Mouse (Mus musculus): ENCODE results near the gene Siah1a.

Siah1a gene

DNA sequence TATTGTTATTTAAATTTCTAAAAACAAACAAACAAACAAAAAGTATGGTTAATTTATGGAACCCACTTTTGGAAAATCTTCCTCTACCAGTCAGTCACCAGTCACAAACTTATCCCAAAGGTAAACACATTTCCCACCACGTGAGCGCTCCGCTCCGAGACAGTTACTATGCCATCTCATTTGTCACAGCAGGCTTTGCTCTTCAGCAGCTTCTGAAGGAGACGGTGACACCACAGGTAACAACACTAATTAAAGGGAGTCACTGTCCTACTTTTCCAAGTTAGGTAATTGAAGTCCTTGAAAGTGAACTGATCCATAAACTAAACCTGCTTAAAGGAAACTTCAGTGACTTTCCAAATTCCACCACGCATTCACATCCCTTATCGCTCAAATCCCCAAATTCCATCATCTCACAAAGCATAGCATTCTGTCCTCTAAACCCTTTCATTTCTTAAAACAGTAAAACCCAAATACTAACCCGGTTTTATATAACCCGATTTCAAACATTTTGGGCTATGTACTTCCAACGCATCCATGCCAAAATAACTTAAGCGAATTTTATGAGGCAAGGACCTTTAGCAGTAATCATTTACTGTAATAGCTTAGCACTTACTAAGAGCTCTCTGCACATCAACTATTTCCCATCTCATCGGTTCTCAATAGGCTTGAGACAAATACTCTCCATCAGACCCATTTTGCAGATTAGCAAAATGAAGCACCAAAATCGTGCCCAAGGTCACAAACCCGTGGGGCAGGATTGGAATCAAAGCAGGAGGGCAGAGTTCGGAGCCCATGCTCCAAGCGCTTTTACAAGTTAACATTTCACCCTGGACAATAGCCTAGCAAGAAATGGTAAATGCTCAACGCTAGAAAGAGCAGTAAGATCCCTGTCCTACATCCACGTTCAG lies 1.2 kb downstream of the Siah1a start:
- peak; percentile 47 for DNase-seq

DNA sequence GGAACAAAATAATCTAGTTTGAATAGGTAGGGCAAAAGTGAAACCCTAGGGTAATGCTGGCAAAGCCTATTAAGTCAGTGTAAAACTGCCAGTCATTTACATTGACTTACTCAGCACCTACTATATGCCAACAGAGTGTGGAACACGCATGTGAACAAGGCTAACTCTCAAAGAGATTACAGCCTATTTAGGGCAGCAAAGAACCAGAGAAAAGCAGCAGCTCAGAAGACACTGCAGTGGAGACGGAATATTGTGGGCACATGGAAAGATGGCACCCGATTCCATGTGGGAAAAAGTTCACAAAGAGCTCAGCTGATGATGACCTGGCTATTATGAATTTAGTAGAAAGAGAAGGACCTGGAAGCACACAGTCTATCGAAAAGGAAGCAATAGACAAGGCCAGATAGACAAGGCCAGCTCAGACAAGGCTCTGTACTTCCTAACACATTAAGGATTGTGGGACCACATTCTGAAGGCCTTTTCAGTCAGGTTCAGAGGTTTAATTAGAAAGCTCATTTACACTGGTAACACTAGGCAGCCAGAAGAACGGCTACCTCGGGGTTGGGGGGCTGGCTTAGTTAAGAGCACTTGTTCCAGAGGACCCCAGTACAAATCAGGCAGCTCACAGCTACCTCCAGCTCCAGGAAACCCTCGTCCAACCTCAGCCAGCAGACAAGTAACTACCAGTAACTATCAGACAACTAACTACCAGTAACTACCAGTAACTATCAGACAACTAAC lies 3.0 kb downstream of the Siah1a start:
- no peak for DNase-seq

DNA sequence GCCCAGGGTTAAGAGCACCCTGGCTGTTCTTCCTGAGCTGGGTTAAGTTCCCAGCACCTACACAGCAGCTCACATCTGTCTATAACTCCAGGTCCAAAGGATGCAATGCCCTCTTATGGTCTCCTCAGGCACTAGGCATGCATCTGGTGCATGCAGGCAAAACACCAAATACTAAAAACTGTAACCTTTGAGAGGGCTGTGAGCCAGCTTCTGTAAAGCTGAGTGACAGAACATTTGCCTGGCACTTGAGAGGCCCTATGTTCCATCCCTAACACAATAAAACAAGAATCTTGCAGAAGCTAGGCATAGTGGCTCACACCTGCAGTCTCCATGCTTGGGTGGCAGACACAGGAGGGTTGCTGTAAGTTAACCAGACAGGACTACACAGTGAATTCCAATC lies 4.1 kb downstream of the Siah1a start:
- DNase-seq = no peak

DNA sequence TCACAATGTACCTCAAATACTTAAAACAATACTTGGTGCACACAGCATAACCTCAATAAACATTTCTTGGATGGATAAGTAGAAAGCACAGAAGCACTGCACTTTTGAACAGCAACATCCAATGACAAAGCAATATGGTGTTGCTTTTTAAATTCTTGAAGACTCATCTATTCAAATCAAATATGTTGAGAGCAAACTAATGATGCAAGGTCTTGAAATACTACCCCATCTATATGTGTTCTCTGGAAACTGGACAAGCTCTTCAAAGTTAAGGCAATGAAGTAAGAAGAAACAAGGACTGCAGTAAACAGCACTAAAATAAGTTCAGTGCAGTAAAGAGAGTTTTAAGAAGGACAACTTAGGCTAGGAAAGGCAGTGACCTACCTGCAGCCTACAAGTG lies 4.8 kb downstream of the Siah1a start:
- DNase-seq = no peak

DNA sequence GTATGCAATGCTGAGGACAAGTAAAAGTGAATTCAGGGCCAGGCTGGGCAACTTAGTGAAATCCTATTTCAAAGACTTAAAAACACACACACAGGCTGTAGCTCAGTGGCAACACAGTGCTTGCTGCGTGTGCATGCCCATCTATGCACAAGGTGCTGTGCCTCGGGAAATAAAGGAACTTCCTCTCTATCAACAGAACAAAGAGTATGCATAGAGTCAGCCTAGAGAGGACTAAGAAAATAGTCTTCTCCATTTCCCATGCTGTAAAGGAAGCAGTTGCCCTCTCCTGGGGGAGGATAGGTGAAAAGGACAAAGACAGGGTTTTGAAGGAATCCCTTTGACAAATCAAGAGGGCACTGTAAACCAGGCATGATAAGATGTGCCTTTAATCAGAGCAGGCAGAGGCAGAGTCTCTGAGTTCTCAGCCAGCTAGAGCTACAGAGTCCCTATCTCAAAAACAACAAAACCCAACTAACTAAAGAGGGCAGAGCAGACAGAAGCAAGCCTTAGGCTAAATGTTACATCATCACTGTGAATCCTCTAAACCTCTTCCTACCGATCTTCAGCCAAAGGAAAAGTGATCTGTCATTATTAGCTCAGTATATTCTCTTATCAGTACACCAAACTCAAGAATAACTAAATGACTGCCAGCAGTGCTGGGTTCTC lies 10.2 kb downstream of the Siah1a start:
- no peak for DNase-seq

DNA sequence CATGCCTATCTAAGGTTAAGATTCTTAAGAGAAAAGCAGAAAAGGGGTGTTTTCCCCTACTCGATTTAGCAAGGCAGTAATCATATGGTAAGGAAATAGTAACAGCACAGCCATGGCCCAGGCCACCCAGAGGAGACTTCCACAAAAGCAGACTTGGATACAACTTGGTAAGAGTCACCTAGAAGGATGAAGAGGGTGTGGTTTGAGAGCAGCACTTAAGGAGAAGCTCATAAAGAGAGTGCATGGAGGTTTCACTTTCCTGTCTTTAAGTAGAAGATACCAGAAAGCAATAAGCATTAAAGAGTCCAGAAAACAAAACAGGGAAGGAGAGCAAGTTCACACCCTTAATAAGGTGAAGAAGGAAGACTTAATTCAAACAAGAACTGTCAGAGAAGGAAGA lies 10.8 kb downstream of the Siah1a start:
- DNase-seq = no peak

DNA sequence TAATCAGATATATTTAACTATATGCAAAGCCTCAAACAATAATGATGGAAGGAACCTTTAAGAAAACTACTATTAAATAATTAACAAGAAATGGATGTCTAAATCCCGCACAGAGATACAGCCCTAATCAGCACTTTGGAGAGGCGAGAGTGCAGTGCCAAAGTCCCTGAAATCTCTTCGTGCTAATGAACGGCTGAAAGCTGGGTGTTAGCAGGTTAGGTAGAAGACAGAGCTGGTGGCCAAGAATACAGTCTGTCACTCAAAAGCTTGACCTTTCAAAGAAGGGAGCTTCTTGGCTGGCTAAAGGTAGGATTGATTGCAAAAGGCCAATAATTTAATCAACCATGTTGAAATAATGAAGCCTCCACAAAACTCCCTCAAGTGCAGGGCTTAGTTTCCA lies 11.6 kb downstream of the Siah1a start:
- no peak for DNase-seq

DNA sequence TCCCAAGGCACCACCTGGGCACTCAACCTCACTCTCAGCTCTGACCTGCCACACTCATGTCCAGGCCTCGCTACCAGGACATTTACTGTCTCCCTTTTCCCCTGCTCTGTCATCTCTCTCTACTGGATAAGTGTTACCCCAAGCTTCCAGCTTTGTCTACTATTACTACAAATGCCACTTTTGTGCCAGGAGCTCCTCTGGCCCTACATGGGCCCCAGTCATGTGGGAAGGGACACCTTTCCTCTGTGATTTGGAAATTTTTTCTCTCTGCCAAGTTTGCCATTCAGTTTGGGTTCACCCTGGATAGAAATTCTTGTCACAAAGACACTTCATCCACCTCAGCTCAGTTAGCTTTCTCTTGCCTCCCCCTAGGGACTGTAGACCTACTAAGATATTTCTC lies 14.9 kb downstream of the Siah1a start:
- DNase-seq = no peak

DNA sequence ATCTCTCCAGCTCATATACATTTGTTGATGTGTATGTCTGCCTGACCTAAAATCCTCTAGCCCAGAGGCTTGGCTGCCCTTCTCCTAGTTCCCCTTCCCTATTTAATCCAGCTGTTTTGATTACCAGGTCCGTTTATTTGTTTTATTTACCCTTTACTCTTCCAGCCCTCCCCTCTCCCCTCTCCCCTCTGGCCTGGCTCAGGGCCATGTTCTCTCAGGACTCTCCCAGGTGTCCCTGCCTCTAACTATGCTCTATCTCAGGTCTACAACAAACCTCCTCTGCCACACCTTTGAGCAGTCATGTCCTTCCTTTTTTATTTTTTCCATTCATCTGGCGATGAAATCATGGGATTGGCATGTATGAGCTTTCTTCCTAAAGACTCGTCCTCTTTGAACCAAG lies 15.4 kb downstream of the Siah1a start:
- no peak for DNase-seq

DNA sequence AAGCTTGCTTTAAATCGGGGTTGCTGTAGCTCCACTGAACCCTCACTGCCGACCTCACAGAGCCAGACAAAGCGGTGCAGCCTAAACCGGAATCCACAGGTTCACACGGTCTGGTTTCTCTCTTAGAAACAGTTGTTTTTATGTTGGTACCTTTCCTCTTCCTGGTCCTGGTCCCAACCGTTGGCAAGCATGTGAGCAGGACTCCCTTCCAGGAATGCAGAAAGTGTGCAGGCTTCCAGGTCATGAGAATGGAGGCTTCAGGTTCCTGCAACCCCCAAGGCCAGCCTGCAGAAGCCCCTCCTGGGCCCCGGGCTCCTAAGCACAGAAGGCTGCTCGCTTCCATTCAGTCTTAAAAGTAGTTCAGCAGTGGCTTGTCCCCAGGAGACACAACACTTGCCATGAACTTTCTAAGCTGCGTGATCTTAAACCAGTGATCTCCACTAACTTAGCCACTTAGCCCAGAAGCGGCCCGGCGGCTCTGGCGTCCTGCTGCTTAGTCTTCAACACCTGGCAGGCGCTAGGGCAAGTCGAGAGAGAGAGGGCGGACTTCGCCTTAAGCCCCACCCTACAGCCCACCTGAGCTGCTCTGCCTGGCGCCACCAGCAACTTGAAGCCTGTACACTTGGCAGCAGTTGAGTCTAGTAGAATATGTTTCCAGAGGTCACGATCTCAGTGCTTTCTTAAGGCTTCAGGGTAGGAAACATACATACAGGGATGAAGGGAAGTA lies 17.3 kb downstream of the Siah1a start:
- DNase-seq = no peak

DNA sequence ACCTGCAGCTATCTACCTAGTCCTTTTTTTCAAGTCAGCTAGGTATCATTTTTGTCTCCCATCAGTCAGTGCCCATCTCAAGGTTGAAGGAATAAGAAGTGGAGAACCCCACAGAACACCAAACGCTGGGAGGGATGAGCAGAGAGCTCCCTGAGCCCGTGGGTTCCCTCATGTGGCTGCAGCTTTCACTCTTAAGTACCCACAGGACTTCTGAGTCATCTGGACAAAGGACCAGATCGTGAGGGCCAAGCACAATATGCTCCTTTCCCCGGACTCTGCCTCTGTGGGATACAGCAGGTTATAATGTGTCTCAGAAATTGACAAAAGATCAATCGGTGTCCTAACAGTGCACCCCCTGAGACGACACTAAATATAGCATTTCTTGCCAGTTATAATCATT lies 18.8 kb downstream of the Siah1a start:
- no peak for DNase-seq

DNA sequence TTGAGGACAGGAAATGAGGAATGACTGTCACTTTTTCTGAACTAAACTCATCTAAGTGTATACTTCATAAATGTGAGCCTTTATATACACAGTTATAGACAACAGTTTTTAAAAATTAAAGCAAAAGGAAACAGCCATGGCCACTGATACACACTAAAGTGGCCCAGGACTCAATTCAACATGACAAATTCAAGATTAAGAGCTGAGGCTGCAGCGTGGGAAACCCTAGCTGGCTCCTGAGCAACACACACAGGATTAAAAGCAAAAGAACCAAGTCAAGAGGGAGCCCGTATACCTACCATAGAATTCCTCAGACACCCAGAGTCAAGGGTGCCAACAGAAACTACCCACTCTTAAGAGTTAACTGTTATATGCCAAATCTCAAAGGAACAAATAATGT lies 24.2 kb downstream of the Siah1a start:
- DNase-seq = no peak

DNA sequence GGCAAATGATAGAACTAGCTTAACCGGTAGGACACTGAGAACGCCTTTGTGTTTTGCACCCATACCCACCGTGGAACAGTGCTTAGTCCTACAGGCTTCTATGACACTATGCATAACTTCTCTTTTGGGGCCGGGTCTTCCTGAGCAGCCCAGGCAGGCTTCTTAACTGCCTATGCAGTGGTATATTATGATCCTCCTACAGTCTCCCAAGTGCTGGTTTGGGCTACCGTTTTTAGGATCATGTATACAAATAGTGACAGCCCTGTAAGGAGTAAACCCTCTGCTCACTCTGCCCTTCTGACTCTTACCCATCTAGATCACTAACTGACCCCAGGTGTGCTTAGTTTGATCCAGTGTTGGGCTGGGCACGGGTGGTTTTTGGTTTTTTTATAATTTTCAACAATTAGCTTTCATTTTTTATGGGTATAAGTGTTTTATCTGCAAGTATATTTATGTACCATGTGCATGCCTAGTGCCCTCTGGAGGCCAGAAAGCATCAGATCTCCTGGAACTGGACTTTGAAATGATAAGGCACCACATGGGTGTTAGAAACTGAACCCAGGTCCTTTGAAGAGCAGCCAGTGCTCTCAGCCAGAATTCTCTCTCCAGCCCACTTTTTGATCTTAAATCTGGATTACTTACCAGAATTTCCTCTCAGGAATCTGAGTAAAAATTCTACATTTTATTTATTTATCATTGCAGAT lies 24.8 kb downstream of the Siah1a start:
- DNase-seq = no peak

DNA sequence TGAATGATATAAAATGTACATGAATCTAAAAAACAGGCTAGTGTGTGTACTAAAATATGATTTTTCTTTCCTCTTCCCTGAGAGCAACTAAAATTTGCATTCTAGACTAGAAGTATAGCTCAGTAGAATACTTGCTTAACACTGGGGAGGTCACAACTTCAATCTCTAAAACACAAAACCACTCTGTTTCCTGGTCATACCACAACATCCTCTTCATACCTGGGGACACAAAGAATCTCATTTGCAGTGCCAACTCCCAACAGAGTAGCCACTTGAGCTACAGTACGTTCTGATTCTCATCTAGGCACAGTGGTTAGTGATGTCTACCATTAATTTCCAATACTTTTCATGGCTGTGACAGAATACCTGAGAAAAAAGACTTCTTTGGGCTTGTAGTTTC lies 26.4 kb downstream of the Siah1a start:
- no peak for DNase-seq

DNA sequence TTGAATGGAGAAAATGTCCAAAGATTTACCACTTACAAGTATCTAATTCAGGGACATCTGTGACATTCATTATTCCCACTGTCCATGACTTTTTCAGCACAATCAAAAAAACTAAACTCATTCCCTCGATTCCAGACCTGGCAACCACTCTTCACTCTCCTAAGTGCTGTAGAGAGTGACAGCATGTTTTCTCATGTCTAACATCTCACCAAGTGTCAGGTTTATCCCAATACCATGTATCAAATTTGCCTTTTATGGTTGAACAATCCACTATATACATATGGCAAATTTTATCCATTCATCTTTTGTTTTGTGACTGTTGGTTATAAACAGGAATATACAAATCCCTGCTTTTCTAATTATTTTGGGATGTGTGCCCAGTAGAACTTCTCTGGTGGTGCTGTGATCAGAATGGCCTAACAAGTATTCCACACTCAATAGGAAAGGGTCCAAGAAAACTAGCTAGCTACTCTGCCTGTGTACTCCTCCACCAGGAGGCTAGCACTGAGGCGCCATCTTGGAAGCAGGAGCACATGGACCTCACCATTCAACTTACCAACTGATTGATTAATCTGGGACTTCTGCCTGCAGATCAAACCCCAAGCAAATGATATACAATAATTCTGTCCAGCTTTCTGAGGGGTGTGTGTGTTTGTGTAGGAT lies 27.3 kb downstream of the Siah1a start:
- DNase-seq = no peak

DNA sequence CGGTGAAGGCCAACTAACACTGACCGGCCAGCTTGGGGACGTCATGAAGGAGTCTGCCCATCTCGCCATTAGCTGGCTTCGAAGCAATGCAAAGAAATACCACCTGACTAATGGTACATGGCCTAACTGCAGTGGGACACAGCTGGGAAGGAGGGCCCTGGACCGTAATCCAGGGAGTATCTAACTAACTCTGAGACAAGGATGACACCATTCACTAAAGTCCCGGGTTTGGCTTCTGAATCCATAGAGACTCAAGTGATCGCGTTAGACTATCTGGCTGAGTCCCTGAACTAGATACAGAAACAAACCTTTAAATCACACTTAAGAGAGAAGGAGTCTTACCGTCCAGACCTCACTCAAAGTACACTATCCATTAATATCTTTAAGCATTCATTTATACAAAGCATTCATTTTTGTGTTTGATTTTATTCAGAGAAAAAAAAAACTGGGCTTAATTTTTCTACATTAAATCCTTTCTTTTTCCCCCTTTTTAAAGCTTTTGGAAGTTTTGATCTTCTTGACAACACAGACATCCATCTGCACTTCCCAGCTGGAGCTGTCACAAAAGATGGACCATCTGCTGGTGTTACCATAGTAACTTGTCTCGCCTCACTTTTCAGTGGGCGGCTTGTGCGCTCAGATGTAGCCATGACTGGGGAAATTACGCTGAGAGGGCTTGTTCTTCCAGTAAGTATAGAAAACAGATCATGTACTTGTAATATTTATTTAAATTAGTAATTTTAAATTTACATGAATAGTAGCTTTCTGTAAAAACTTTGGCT lies 32.1 kb downstream of the Siah1a start:
- DNase-seq = peak; percentile 68

DNA sequence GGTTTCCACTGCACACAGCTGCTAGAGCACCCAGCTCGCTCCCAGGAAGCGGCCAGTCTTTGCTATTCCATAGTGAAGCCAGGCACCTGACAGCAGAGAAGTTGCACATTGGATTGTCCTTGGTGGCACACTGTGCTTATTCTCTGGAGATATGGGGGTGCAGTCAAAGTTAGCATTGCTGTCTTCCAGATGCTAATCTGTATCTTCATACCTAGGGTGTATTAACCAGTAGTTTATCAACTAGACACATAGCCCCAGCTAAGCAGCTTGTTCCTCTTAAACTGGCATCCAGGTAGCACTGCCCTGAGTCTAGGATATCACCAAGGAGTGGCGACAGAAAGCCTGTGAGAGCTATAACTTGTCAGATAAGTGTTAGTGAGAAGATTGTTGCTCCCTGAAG lies 33.1 kb downstream of the Siah1a start:
- DNase-seq = no peak

DNA sequence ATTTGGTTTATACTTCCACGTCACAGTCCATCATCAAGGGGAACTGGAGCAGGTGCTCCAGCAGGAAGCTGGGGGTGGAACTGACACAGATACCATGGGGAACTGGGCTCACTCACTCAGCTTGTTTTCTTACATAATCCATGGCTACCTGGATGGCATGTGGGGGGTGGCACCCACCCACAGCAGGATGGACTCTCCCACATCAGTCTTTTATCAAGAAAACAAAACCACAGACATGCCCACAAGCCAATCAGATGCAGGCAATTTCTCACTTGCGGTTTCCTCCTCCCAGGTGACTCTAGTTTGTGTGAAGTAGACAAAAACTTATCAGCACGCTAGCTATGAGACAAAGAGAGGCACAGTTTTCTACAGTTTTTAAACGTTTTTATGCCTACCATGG lies 37.9 kb downstream of the Siah1a start:
- no peak for DNase-seq

DNA sequence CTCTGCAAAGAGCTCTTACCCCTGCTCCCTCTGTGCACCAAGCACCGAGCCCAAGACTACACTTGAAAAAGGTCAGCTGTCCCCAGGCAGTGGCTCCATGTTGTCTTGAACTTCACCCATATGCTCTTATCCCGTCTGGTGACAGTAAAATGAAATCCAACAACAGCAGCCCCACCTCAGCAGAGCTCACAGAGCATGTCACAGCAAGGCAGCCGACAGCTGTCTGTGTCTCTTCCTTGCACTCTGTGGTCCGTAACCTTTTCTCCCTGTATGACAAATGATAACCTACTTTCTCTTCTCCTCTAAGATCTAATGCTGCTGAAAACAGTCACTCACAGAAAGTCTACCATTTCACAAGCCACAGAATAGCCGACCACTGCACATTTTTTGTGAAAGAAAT lies 39.0 kb downstream of the Siah1a start:
- no peak for DNase-seq

DNA sequence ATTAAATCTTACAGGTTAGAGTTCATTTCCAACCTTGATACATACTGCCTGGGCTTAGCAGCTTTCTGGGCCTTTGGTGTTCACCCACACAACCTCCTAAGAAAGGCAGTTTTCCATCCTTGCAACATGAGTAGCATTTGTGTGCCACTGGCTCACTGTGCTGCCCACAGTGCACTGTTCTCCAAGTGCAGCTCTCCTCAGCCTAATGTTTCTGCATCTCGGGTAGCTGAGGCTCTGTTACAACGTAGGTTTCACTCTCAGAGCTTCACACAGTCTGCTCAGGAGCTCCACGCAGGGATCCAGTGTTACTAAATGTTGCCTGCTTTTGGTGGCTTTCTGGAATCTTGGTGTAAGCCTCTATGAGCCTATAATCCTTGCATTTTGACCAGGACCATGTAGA lies 40.4 kb downstream of the Siah1a start:
- no peak for DNase-seq

DNA sequence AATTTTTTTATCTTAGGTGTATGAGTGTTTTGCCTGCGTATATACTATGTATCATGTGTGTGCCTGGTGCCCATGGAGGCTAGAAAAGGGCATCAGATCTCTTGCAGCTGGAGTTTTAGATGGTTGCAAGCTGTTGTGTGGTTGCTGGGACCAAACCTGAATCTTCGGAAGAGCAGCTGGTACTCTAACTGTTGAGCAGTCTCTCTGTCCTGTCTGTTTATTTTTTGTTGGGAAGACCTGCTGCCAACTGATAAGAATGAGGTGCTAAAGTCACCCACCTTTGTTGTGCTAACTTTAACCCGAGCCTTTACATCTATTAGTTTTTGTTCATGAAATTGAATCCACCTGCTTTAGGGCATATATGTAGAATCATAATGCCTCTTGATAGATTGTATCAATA lies 43.3 kb downstream of the Siah1a start:
- DNase-seq = no peak

All from embryo, embryonic 11 days (tissue).